Mouse (Mus musculus) heart, embryonic 11.5 days (tissue): ENCODE data around the gene Rab22a. TPM values are rescaled to one million over a fixed set of nuclear protein-coding genes. Genes with fewer than 3 reads are reported as not detected.

ENCODE experiments used
- ATAC-seq: fragments of 200-750 bp; cut with Nextera tagmentation; replicated peaks from 2 replicates; pipeline ENCODE4 v1.8.0; 2017; ENCODE audit warnings: moderate library complexity; ENCODE audit not compliant: insufficient number of reproducible peaks, low FRiP score, low TSS enrichment
- H3K27ac ChIP-seq: fragments of 300-500 bp; sonication (generic); 2 replicates; pipeline ENCODE4 v1.5.1; 2014; ENCODE audit warnings: mild to moderate bottlenecking, low read depth, low read length
- H3K27me3 ChIP-seq: fragments of 300-500 bp; sonication (generic); 2 replicates; pipeline ENCODE4 v1.6.1; 2014; ENCODE audit warnings: mild to moderate bottlenecking, low read length, mixed read lengths; ENCODE audit not compliant: control insufficient read depth, insufficient read depth
- H3K36me3 ChIP-seq: fragments of 300-500 bp; sonication (generic); 2 replicates; pipeline ENCODE4 v1.6.1; 2014; ENCODE audit warnings: mild to moderate bottlenecking, low read length, moderate library complexity, mixed read lengths; ENCODE audit not compliant: control insufficient read depth, insufficient read depth
- H3K4me1 ChIP-seq: fragments of 300-500 bp; sonication (generic); 2 replicates; pipeline ENCODE4 v1.6.1; 2014; ENCODE audit warnings: low read length; ENCODE audit not compliant: control insufficient read depth, insufficient read depth
- H3K4me2 ChIP-seq: fragments of 300-500 bp; sonication (generic); 2 replicates; pipeline ENCODE4 v1.6.1; 2014; ENCODE audit warnings: mild to moderate bottlenecking, moderate library complexity
- H3K4me3 ChIP-seq: fragments of 300-500 bp; sonication (generic); 2 replicates; pipeline ENCODE4 v1.5.1; 2014; ENCODE audit warnings: low read depth, low read length
- H3K9ac ChIP-seq: fragments of 300-500 bp; sonication (generic); 2 replicates; pipeline ENCODE4 v1.6.1; 2014; ENCODE audit warnings: mild to moderate bottlenecking, low read depth, low read length, moderate library complexity
- H3K9me3 ChIP-seq: fragments of 300-500 bp; sonication (generic); replicated peaks from 2 replicates; pipeline ENCODE4 v1.6.1; 2016; ENCODE audit warnings: low read length; ENCODE audit not compliant: control insufficient read depth
- WGBS: fragments of 180-500 bp; shearing (Covaris S2); extraction: QIAGEN DNeasy Blood & Tissue Kit; methylation state at CpG from one replicate; pipeline ENCODE4 v1.1.7; 2014; ENCODE audit not compliant: insufficient replicate concordance; 5-methylcytosine and 5-hydroxymethylcytosine counted together
- polyA plus RNA-seq: library from polyadenylated mRNA; unstranded; fragments of >200 nt; fragmentation: Nextera tagmentation; extraction: Ambion mirVana; gene quantifications from 2 replicates; pipeline ENCODE4 v1.2.1, GENCODE M21; 2014

Gene Rab22a
- 30.6 and 31.8 TPM in 2 replicates for polyA plus RNA-seq

DNA sequence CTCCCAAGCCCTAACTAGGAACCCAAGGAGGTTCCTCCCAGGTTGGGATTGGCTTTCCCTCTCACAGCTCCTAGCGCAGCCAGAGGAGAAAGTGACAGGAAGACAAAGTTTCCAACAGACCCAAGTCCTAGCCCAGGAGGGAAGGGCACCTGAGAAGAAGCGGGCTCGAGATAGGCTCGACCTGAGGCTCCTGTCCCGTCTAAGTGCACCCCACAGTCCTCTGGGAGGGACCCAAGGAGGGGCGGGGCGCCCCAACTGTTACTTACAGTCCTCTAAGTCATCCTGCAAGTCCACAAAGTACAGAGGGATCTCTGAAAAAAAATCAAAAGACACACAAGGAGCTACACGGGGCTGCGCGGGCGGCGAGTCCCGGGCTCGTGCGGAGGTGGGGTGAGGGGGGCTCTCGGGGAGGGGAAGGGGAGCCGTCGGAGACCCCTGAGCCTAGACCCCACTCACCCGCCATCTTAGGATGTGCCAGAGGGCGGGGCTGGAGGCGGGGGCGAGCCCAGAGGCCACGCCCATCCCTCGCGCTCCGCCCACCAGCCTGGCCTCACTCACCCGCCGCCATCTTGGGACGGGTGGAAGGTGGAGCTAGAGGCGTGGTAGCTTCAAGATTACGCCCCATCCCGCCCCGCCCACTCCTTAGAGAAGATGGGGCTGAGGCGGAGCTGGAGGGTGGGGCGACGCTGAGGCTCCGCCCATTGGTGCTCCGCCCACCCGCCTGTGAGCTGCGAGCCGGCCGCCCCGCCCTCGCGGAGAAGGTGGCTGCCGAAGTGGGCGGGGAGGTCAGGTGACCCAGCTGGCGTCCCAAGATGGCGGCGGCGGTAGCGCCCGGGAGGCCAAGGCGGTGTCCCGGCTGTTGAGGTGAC, at the start of gene Rab22a:
Gene Rab22a (plus strand): TSS at position 704 of the 869 bp plus-strand sequence.
- WGBS, result under 1% methylated on average over 48 of the region's 55 CpGs
- Histone ChIP-seq H3K36me3 (peaks cover 10% of the 10 kb centered on the region), H3K27me3 (no peaks in the 10 kb centered on the region), H3K27ac (peak within 1 kb of the TSS; percentile 67; the same call in 1 of the 2 replicates), H3K4me2 (peak within 1 kb of the TSS; percentile 87), H3K9me3 (no peaks in the 10 kb centered on the region), H3K4me3 (peak within 1 kb of the TSS; percentile 99), H3K9ac (peak within 1 kb of the TSS; percentile 99), H3K4me1 (peaks cover 16% of the 10 kb centered on the region)
- peak; percentile 98 for ATAC-seq

DNA sequence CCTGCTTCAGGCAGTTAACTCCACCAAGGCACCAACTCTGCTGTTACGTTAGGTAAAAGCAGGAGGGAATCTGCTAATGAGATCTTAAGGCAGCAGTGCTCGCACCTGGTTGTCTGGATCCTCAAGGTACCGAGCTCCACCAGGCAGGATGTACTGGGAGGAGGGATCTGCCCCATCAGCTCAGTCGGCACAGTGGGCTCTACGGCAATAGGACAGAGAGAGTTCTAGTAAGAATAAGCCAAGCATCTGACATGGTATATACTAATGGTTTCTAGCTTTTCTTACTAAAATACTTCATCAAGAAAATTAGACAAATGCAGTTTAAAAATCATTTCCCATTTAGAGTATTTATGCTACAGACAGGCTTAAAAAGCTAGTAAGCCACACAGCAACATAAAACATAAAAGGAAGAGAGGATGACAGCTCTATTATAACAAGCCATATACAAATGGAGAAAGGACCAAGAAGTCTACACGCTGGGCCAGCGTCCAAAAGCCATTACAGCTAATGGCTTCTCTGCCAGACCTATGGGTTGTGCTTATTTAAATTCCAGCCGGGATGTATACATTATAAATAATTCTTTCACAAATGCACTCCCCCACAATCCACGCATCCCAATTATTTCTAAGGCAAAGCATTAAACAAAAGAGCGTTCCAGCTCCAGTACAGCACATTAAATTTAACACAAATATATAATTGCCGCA, 44.0 kb upstream of the Rab22a start:
- no peak overlapping the region for H3K27ac ChIP-seq
- no peak for ATAC-seq
- WGBS, result 87% methylated on average over 11 of the region's 11 CpGs
- H3K4me3 ChIP-seq, result no peak overlapping the region
- no peak overlapping the region for H3K9ac ChIP-seq
- no peaks in the 10 kb centered on the region for H3K27me3 ChIP-seq
- H3K9me3 ChIP-seq, result no peaks in the 10 kb centered on the region
- no peaks in the 10 kb centered on the region for H3K4me1 ChIP-seq
- no peak overlapping the region for H3K4me2 ChIP-seq
- no peaks in the 10 kb centered on the region for H3K36me3 ChIP-seq

DNA sequence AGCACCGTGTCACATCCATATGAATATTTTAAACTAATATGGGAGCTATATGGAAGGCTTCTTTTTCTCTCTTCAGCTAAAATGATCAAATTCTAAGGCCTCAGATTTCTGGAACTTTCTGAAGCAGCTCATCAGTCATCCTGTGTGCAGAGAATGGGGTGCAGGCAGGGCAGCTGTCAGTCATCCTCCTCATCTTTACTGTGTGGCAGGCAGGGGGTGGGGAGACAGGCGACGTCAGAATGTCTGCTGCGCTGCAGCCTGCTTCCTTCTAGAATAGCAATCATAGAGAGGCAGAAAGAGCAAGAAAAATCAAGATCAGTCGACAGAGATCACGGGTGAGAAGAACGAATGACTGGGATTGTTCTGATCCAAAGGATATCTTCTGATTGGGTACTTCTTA, 43.4 kb upstream of the Rab22a start:
- Histone ChIP-seq H3K9me3 (no peaks in the 10 kb centered on the region), H3K4me3 (no peak overlapping the region), H3K27me3 (no peaks in the 10 kb centered on the region), H3K9ac (no peak overlapping the region), H3K4me1 (no peaks in the 10 kb centered on the region), H3K36me3 (no peaks in the 10 kb centered on the region), H3K27ac (no peak overlapping the region), H3K4me2 (no peak overlapping the region)
- WGBS, result 83% methylated on average over 7 of the region's 7 CpGs
- no peak for ATAC-seq

- H3K4me2 ChIP-seq, result no peak overlapping the region
- no peaks in the 10 kb centered on the region for H3K36me3 ChIP-seq
- H3K9me3 ChIP-seq, result no peaks in the 10 kb centered on the region
- H3K27me3 ChIP-seq, result no peaks in the 10 kb centered on the region
- H3K4me3 ChIP-seq, result no peak overlapping the region
- no peaks in the 10 kb centered on the region for H3K4me1 ChIP-seq
- no peak overlapping the region for H3K27ac ChIP-seq
- WGBS, result 79% methylated on average over 5 of the region's 5 CpGs
- no peak for ATAC-seq
- no peak overlapping the region for H3K9ac ChIP-seq
Measured at GRCm38 (mm10) chr2:173619132-173619531, 40.4 kb upstream of the Rab22a start.

DNA sequence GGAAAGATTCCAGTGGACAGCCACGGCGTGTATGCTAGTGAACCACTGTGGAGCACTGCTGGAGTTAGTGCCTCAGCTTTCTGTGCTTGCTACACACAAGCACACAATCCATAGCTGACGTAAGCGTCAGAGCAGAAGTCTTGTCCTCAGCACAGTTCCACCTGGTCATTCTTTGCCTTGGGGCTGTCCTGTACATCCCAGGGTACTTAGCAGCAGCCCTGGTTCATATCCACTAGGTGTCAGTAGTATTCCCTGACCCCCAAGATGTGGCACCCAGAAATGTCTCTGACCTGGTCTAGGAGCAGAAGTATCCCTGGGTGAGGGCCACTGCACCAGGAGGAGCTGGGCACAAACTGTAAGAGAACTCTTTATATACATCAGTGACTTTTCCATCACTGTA, 38.9 kb upstream of the Rab22a start:
- H3K4me3 ChIP-seq, result no peak overlapping the region
- no peak overlapping the region for H3K9ac ChIP-seq
- no peaks in the 10 kb centered on the region for H3K36me3 ChIP-seq
- no peaks in the 10 kb centered on the region for H3K4me1 ChIP-seq
- H3K4me2 ChIP-seq, result no peak overlapping the region
- H3K27ac ChIP-seq, result no peak overlapping the region
- no peaks in the 10 kb centered on the region for H3K9me3 ChIP-seq
- WGBS, result 84% methylated on average over 4 of the region's 4 CpGs
- no peaks in the 10 kb centered on the region for H3K27me3 ChIP-seq
- no peak for ATAC-seq

- Histone ChIP-seq H3K9me3 (no peaks in the 10 kb centered on the region), H3K36me3 (no peaks in the 10 kb centered on the region)
Measured at GRCm38 (mm10) chr2:173622173-173622601, 37.4 kb upstream of the Rab22a start.

DNA sequence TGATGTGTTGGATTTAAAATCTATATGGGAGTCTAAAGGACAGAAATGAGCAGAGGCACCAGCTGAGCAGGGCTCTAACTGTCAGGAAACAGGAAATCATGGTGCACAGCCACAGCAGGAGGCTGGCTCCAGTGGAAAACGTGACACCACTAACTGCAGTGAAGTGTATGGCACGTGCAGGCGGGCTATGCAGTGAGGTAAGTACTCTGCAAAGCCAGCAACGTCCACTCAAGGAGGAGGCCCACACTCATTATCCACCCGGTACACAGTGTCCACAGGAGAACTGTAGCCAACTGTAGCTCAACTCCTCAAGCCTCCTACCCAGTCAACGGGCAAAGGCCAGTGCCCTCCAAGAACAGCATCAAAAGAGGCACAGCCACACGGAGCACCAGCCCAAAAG, 34.9 kb upstream of the Rab22a start:
- Histone ChIP-seq H3K4me2 (no peak overlapping the region), H3K27me3 (no peaks in the 10 kb centered on the region), H3K27ac (no peak overlapping the region), H3K4me1 (no peaks in the 10 kb centered on the region), H3K36me3 (no peaks in the 10 kb centered on the region), H3K9me3 (no peaks in the 10 kb centered on the region), H3K9ac (no peak overlapping the region), H3K4me3 (no peak overlapping the region)
- no peak for ATAC-seq
- 58% methylated on average over 7 of the region's 7 CpGs for WGBS

More at GRCm38 (mm10) chr2:173622173-173622601, 37.4 kb upstream of the Rab22a start:
- Histone ChIP-seq H3K27ac (no peak overlapping the region), H3K4me2 (no peak overlapping the region), H3K4me1 (no peaks in the 10 kb centered on the region), H3K27me3 (no peaks in the 10 kb centered on the region), H3K9ac (no peak overlapping the region), H3K4me3 (no peak overlapping the region)
- no peak for ATAC-seq
- WGBS, result 61% methylated on average over 7 of the region's 7 CpGs

DNA sequence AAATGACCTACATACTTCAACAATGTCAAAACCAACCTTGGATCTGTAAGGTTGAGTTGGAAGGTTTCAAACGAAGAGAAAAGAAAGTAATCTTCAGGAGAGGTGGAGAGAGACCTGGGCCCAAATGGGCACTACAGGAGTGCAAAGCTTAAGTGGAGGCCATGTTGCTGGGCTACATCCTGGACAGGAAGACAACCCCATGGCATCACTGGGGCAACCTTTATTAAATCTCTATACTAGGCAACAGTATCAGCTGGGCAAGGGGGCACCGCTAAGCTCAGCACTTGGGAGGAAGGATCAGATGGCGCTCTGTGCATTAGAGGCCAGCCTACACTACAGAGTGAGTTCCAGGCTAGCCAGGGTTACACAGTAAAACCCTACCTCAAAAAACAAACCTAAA, 33.8 kb upstream of the Rab22a start:
- 85% methylated on average over 3 of the region's 3 CpGs for whole genome bisulfite sequencing

More for the DNA sequence above, 33.8 kb upstream of the Rab22a start:
- Histone ChIP-seq H3K4me2 (no peak overlapping the region), H3K27me3 (no peaks in the 10 kb centered on the region), H3K4me3 (no peak overlapping the region), H3K4me1 (no peaks in the 10 kb centered on the region), H3K36me3 (no peaks in the 10 kb centered on the region), H3K9ac (no peak overlapping the region), H3K9me3 (no peaks in the 10 kb centered on the region), H3K27ac (no peak overlapping the region)
- no peak for ATAC-seq
